Mouse (Mus musculus): ENCODE results near the gene Synm.

The Synm gene

DNA sequence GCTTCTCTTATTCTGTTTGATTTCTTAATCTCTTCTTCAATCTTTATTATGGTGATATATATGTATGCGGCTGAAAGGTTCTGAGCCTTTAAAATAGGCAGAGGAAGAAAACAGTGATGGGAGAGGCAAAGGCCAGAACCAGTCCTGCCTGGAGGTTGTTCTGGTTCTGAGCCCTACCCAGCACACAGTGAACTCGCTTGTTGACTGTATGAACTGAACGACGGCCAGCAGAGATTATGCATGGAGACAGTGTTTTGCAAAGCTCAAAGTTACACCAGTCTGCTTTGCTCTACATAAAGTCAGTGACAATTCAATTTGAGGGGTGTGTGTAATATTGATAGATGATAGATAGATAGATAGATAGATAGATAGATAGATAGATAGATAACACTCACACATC is 60.2 kb downstream of the Synm start:
- peak in 1 of 2 experiments; percentile 33 for DNase-seq (ENCODE audit: low spot score in 2 of 2)

DNA sequence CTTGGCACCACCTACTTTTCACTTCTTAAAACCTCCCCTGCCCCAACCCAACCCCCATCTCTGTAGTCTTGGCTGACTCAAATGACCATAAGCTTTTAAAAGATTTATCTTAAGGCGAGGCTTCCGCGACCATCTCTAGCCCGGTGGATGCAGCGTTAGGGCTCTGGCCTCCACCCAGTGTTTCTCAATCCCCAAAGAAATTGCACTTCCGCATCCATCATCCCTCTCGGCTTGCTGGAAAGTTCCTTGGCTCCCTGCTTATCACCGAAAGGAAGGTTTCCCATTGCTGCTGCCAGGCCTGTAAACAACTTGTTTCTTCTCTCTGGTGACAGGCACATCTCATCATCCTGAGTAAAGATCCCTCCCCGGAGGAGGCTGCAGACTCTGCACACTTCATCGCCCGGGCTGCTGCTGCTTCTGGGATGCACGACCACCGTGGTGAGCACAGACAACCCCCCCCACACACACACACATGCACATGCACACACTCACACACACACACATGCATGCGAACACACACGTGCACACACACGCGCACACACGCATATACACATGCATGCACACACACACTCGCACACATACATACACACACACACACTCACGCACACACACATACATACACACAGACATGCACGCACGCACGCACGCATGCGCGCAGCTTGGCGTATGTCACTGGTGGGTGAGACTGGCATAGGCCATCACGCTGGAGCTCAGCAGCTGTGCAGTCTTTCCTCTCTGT is 61.5 kb downstream of the Synm start:
- peak in 1 of 2 experiments; percentile 52 for DNase-seq (ENCODE audit: low spot score in 2 of 2)

DNA sequence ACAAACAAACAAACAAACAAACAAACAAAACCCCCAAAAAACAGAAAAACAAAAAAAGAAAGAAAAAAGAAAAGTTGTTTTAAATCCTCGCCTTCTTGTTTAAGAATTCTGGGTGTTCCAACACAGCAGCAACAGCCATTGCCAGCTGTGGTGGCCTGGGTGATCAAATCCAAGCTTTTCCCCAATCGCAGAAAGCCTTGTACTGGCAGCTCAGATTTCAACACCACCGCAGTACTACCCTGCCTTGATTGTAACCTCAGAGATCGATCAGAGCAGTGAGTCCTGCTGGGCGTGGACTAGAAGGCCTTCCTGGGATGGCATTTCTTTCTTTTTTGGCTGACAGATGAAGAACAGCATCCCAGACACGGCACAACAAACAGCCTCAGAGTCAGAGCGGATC is 63.6 kb downstream of the Synm start:
- no peak for DNase-seq (ENCODE audit: low spot score in 2 of 2)

DNA sequence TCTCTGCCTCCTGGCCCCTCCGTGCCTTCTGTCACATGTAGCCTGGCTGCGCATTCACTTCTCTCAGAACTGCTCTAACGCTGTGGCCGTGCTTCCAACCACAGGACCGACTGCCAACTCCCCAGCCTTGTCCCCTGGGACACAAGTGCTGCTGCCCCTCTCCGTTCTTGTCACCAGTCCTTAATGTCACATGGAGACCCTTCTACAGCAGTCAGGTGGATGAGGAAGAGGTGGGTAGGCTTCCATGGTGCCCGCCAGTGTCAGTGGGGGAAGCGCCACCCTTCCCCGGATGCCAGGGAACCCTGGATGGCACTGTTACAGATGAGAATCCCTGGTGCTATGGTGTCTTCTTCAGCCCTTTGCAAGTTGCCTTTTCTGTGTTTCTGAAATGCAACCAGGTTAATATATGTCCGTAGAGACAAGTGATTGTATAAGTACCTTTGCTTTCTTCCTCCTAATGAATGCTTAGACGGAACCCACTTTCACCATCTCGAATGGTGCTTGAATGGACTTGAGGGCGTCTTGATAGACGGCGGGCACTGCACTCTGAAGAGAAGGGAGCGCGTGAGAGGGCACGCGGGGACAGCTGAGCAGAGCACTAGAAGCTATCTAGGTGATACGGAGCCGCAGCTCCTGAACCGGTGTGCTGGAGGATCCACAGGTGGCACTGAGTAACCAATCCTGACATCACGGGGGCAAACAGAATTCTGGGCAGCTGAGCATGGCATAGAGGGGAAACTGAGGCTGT is 66.6 kb downstream of the Synm start:
- no peak for DNase-seq (ENCODE audit: low spot score in 2 of 2)

DNA sequence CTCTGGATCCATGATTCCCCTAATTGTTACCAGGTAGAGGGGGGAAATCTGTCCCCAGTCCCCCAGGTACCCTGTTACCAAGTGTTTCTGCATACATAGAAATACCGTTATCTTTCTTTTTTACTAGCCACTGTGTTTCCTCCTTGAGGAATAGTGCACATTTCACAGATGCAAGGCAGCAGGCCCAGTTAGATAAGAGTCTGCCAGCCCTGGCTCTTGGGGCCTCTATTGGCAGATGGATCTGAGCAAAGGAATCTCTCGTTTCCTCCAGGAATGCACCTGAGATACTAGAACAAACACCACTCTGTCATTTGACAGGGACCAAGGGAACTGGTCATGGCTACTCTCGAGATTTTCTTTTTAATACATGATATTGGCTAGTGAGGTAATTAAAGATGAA is 67.4 kb downstream of the Synm start:
- no peak for DNase-seq (ENCODE audit: low spot score in 2 of 2)

DNA sequence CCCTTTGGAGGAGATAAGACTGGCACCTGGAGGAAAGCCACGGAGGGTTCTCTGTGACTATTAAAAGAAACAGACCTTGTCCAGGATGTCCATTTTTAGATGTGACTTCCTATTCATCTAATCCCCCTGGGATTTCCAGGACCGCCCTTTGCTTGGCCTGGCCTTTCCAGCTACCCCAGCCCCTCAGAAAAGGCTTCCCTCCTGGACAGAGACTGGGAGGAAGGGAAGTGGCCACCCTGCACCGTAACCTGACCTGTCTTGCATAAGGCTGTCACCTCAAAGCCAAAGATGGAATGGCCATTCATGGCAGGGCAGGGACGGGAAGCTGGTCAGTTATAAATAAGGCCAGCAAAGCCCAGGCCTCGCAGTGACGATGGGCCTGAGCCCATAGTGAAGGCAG is 68.5 kb downstream of the Synm start:
- no peak for DNase-seq (ENCODE audit: low spot score in 2 of 2)

DNA sequence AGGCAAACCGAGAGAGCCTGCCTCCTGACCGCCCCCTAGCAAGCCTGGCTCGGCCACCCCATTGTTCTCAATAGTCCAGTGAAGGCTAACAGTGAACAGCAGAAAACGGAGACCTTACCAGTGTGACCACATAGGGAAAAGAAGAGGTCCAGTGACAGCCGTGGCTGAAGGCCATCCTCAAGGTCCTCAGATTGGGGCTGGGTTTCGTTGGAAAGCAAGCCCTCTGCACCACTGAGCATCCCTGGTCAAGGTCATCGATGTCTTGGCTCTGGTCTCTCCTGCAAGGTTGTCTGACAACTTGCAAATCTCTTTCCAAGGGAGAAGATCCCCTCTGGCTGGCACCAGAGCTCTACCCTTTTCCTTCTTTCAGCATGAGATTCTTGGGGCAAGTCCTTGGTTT is 69.7 kb downstream of the Synm start:
- no peak for DNase-seq (ENCODE audit: low spot score in 2 of 2)

DNA sequence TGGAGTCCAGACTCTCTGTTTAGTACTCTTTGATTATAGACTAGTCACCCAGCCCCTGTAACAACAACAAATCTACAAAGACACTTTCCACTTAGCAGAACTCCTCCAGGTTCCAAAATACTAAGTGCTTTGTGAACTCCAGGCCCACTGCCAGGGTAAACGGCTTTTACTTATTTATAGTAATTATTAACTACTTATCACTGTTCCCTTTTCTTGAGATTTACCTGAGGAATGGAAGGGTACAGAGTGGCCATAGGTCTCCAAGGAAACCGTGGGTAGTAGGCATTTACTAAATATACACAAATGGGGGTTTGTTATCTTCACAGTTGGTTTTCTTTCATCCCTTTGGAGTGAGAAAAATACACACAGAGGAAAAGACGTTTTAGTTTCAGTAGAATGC is 71.3 kb downstream of the Synm start:
- no peak for DNase-seq (ENCODE audit: low spot score in 2 of 2)

DNA sequence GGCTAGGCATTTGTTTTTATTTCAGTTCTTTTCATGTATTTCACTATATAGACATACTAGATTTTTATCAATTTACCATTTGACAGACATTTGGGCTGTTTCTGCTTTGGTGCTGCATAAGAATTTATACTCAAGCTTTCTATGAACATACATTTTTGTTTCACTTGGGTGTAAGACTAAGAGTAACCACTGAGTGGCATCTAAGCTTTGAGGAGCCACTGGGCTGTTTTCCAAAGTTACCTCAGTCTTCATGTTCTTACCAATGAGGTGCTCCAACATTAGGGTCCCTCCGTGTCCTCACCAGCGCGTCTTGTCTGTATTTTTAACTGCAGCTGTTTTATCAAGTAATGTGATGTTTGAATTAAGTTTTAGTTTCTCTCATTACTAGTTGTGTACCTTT is 73.0 kb downstream of the Synm start:
- DNase-seq (ENCODE audit: low spot score in 2 of 2), result no peak

DNA sequence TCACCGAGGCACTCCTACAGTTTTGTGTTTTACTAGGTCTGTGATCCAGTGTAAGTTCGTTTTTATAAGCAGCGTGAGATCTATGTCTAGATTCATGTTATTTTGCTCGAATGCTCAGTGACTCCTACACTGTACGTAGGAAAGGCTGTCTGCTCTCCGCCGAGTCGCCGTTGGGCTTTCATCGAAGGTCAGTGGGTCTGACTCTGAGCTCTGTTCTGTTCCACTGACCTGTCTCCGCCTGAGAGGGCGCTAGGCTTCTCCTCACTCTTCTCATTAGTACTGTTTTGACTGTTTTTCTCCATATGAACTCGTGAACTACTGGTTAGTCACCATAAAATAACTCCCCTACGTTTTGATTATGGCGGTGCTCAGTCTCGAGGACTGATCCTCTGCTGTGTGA is 76.5 kb downstream of the Synm start:
- no peak for DNase-seq (ENCODE audit: low spot score in 2 of 2)

DNA sequence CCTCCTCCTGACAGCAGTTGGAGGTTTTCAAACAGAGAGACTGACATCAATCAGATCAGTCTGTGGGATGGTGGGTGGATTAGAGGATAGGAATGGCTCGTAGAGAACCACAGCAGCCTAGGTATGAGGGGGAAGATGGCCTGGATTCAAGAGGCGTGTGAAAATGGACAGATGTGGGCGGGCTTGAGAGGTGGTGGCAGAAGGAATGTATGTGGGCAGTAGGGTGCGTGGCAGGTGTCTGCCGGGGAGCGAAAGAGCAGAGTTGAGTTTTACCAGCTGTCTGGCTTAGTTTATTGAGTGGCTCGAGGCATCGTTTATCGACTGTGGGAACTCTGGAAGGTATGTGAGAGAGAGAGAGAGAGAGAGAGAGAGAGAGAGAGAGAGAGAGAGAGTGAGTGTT is 78.5 kb downstream of the Synm start:
- DNase-seq (ENCODE audit: low spot score in 2 of 2), result no peak

All from urinary bladder, adult 18-20 months (tissue).